Mouse (Mus musculus) cerebellum, adult 11 months (tissue): ENCODE measurements at regions not wholly inside any gene's neighbourhood (a gene's known extent, or its start where the extent isn't known, plus 50 kb on each side); places are given as distances from the start of the nearest gene placed in this dataset.

Experiments
- DNase-seq: peaks from one replicate; pipeline ENCODE4 v3.0.0; 2022

DNA sequence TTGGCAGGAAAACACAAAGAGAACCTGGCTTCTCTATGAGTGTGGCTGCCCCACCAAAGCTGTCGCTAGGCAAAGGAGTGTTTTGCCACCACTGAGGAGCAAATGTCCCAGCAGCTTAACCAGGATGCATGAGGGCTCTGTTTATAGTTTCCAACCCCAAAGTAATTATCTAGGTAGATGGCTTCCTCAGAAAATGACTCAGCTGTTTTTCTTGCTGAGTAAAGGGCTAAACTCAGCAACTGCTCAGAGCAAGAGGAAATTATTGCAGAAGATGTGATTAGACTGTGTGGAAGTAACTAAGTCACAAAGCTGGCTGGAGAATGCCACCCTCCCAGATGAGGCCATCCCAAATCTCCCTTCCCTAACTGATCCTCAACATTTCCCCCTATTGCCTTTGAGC, 2211.2 kb upstream of the Gm7489 start:
- DNase-seq = no peak

- no peak for DNase-seq
Observed at GRCm38 (mm10) chr15:51675291-51675690, 2209.4 kb upstream of the Gm7489 start.

GRCm38 (mm10) chr15:51676694-51677093, 2208.0 kb upstream of the Gm7489 start:
- no peak for DNase-seq

- no peak for DNase-seq
Observed at GRCm38 (mm10) chr15:51677266-51677665, 2207.4 kb upstream of the Gm7489 start.

DNA sequence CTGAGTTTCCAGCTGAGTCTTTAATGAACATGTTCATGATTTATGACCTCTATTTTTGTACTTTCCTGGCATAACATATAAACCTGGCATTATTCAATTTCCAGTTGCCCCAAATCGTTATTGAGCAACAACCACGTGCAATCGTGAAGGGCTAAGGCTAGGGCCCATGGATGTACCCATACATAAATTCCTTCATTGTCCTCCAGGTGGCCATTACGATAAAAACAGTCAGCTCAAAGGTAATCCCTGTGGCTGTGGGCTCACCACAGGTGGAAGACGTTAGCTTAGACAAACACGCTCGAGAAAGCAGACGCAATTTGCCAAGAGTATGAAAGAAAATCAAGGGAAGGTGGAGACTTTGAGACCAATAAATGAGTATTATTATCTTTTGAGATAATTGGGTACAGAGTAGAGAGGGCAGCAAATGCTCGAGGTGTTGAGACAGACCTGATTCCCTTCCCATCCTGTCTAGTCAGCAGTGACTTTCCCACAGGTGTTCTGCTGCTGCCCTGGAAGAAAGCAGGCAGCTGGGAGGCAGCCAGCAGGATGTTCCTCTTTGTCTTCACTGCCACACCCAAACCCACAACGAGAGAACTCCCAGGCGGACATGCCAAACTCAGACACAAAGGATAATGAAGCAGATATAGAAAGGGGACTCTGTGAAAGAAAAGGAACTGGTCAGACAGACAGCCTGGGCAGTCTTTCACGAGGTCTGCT, 2205.4 kb upstream of the Gm7489 start:
- no peak for DNase-seq

DNA sequence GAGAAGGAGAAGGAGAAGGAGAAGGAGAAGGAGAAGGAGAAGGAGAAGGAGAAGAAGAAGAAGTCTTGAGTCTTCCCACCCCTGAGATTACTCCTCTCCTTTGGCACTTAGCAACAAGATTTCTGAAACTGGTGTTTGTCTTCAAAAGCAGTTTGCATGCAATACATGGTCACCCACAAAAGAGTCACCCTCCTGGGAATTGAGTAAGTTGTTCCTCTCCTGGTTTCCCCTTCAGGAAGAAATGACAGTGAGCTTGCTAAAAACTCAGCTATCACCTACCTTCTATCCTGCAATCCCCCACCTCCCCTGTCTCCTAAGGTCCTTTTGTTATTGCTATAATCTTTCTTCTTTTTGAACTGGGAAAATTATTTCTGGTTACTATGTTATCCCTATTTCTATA, 2204.2 kb upstream of the Gm7489 start:
- no peak for DNase-seq

DNA sequence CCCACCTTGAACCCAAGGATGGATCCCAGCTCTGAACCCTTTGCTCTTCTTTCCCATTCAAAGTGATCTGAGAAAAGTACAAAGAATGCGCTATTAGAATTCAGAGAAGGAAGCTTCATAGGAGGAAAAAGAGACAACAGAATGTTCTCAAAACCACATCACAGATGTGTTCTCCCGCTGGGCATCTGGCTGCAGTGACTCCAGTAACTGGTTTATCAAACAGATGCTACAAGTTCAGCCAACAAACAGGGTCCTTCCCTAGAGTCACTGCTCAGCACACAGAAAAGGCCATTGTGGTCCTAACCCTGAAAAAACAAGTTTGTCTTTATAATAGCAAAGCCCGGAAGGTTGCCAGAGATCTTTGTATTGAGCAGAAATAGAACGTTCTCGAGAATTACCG, 2203.5 kb upstream of the Gm7489 start:
- DNase-seq = no peak

DNA sequence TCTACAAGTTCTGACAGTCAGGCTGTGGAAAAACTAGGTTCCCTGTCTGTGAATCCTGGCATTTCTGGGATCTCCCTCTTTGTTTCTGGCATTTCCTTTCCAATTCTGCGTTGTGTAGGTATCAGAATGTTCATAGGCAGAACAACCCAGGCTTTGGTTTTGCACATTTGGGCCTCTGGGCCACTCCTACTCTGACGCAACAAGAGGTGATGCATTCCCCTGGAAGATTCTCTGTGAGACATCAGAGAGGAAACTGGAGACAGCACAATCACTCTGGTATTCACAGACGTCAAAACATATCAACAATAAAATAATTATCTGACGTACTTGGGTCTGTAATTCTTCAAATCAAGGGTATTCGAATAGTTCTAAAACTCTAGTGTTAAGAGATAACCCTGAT, 2202.4 kb upstream of the Gm7489 start:
- no peak for DNase-seq

GRCm38 (mm10) chr15:51687007-51687540, 2197.6 kb upstream of the Gm7489 start:
- no peak for DNase-seq

DNA sequence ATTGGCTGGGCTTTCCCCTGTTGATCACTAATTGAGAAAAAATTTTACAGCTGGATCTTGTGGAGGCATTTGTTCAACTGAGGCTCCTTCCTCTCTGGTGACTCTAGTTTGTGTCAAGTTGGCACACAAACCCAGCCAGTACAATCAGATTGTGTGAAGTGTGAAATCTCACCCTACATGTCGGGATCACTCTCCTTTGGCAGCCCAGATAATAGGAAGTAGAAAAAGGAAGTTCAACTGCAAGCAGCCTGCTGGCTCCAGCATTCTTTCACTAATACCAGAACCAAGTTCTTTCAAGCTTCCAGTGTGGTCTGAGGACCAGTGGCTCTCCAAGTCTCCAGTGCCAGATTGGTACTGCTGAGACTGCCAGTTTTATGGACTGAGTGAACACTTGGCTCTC, 2195.2 kb upstream of the Gm7489 start:
- no peak for DNase-seq

- DNase-seq = no peak
Observed at GRCm38 (mm10) chr15:51692671-51693070, 2192.0 kb upstream of the Gm7489 start.

GRCm38 (mm10) chr15:51696344-51697016, 2188.2 kb upstream of the Gm7489 start:
- peak; percentile 16 for DNase-seq

DNA sequence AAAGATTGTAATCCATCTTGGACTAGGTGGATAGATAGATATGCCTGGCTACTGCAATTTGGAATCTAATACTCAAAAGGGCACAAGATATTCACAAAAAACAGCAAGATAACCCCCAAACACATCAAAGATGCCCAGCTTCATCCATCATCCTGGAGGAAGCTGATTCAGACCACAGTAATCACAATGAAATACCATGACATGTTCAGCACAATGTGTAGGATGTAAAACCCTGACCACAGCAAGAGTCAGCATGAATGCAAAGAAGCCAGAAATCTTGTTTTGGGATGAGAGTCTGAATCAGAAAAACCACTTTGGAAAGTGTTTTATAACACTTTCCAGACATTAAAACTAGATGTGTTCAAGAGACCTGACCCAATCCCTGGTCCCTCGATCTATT, 2180.5 kb upstream of the Gm7489 start:
- DNase-seq = no peak

DNA sequence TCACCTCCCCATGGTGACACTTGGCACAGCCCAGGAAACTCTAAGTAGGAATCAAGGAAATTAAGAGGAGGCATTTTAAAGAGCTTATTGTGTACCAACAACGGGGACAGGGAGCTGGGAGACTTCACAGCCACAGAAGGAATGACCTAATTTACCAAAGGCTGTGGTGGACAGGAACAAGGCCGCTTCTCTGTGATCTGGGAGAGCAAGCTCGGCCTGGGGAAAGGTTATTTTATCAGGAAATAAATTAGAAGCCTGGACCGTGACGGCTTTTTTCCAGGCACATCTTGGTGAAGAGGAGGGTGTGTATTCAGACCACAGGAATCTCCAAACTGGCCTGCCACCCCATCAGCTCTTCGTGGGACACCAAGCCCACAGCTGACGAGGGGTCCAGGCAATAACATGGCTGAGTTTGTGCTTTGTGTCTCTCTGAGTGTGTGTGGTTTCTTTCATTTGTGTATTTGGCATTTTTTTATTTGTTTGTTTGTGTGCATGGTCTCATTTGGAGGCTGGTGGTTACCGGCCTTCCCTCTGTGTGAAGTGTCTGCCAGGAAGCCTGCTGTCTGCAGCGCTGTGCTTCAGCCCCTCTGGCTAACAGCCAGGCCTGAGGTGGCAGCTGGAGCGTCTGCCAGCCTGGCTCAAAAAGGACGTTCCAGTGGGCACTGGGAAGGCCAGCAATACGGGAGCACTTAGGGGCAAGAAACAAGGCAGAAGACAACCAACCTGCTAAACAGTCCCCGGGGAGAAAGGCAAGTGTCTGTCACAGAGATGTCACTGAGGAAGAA, 2174.6 kb upstream of the Gm7489 start:
- peak; percentile 33 for DNase-seq

GRCm38 (mm10) chr15:51720873-51721308, 2163.8 kb upstream of the Gm7489 start:
- DNase-seq = no peak

DNA sequence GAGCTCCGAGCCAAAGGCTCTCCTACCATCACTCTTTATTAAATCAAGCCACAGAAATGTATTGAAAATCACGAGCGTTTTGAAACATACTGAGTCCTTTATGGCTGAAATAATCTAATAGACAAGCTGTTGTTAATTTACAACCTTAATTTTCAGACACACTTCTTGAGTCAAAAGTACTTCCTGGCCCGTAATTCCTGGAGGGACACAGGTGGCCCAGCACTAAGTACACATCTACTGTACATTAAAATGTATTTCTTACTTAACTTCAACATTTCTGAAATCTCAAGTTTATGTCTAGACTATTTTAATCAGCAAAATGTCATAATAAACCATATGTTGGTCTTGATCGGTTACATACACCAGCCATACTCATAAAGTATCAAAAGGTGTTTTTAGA, 2163.3 kb upstream of the Gm7489 start:
- DNase-seq = no peak

GRCm38 (mm10) chr15:51724127-51724526, 2160.6 kb upstream of the Gm7489 start:
- no peak for DNase-seq

- no peak for DNase-seq
Observed at GRCm38 (mm10) chr15:51725457-51725856, 2159.2 kb upstream of the Gm7489 start.

GRCm38 (mm10) chr15:51730106-51730505, 2154.6 kb upstream of the Gm7489 start:
- no peak for DNase-seq

GRCm38 (mm10) chr15:51730805-51731412, 2153.8 kb upstream of the Gm7489 start:
- DNase-seq = no peak

DNA sequence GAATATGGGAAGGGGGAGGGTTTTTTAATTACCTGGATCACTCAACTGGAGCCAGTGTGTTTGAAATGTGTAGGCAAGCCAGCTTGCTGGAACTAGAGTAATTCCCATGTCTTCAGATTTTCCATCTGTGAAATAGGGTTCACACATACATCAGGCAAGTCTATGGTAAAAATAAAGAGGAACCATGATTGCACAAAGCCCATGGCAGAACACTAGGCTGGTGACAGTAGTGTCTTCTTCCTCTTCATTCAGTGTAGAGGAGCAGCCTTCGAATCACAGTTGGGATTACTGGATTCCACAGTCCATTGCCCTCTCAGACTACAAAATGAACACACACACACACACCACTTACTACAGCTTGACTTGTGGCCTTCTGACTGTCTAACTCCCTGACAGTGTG, 2150.5 kb upstream of the Gm7489 start:
- no peak for DNase-seq
